ENCODE assay signal across 15 mouse cellular contexts in genomic region chr8:71509316-71509715, GRCm38 (mm10). TPM values are rescaled to one million over a fixed set of nuclear protein-coding genes. Genes with fewer than 3 reads are reported as not detected.
DNase-seq lines count a peak whose midpoint lies in the region; ATAC-seq lines count a peak whose summit lies in the region.
"Had no signal": no experiment of that assay in that cellular context is flagged by ENCODE, and none has a peak within 500 bp of the region (broad histone marks: within the 10 kb centered on the region; RNA-seq: fewer than 3 reads in every experiment).

No protein-coding gene starts in this region.

- no peaks in the 10 kb centered on the region for H3K36me3 ChIP-seq in heart, embryonic 12.5 days
- no peaks in the 10 kb centered on the region for H3K36me3 ChIP-seq in lung, embryonic 16.5 days (ENCODE audit: control insufficient read depth, insufficient read depth, low read length)
- no peaks in the 10 kb centered on the region for H3K36me3 ChIP-seq in heart, embryonic 16.5 days (ENCODE audit: control insufficient read depth, insufficient read depth)
- H3K36me3 ChIP-seq in stomach, embryonic 16.5 days (ENCODE audit: control insufficient read depth, insufficient read depth, low read length), result no peaks in the 10 kb centered on the region
- no peaks in the 10 kb centered on the region for H3K36me3 ChIP-seq in midbrain, embryonic 10.5 days
- H3K36me3 ChIP-seq: hindbrain, embryonic 13.5 days had no signal

- no peak for DNase-seq in heart, postnatal 36 days
- DNase-seq in lung, postnatal 10 days, result no peak
- DNase-seq in adrenal gland, adult (ENCODE audit: inconsistent age in 2 of 2, low spot score in 1 of 2), result no peak
- no peak for DNase-seq in midbrain, embryonic 10.5 days (ENCODE audit: low spot score)
- DNase-seq: cerebellum, postnatal 36 days; left cerebral cortex, postnatal 4 days; thymus, postnatal 36 days had no signal

- no peak for ATAC-seq in heart, embryonic 12.5 days (ENCODE audit: insufficient number of reproducible peaks, low FRiP score)
- ATAC-seq in lung, embryonic 16.5 days (ENCODE audit: low read depth), result no peak
- no peak for ATAC-seq in heart, embryonic 16.5 days (replicated peaks; ENCODE audit: extremely low read depth, insufficient read depth, low FRiP score)
- no peak for ATAC-seq in stomach, embryonic 16.5 days (ENCODE audit: insufficient read depth, low FRiP score)

- H3K4me3 ChIP-seq in heart, embryonic 12.5 days, result peak overlapping the region; percentile 47
- H3K4me3 ChIP-seq in lung, embryonic 16.5 days (ENCODE audit: low read length), result peak overlapping the region; percentile 43
- H3K4me3 ChIP-seq in heart, embryonic 16.5 days (ENCODE audit: low read length), result peak overlapping the region; percentile 35
- peak overlapping the region; percentile 11 for H3K4me3 ChIP-seq in stomach, embryonic 16.5 days (replicated peaks; ENCODE audit: low read length)
- no peak overlapping the region for H3K4me3 ChIP-seq in midbrain, embryonic 10.5 days
- H3K4me3 ChIP-seq: hindbrain, embryonic 13.5 days had no signal

- H3K9me3 ChIP-seq in heart, embryonic 12.5 days (replicated peaks), result no peaks in the 10 kb centered on the region
- no peaks in the 10 kb centered on the region for H3K9me3 ChIP-seq in lung, embryonic 16.5 days (ENCODE audit: control insufficient read depth, low read length)
- no peaks in the 10 kb centered on the region for H3K9me3 ChIP-seq in heart, embryonic 16.5 days (replicated peaks; ENCODE audit: control insufficient read depth, low read length)
- H3K9me3 ChIP-seq in stomach, embryonic 16.5 days (replicated peaks; ENCODE audit: control insufficient read depth, low read length), result no peaks in the 10 kb centered on the region
- no peaks in the 10 kb centered on the region for H3K9me3 ChIP-seq in midbrain, embryonic 10.5 days (replicated peaks)
- H3K9me3 ChIP-seq: hindbrain, embryonic 13.5 days had no signal

- WGBS in heart, embryonic 12.5 days, result 68% methylated on average over 2 of the region's 2 CpGs
- 67% methylated on average over 2 of the region's 2 CpGs for WGBS in lung, embryonic 16.5 days
- 69% methylated on average over 2 of the region's 2 CpGs for WGBS in heart, embryonic 16.5 days
- 74% methylated on average over 2 of the region's 2 CpGs for WGBS in stomach, embryonic 16.5 days
- WGBS in midbrain, embryonic 10.5 days, result 71% methylated on average over 2 of the region's 2 CpGs

- intact Hi-C loops in heart, postnatal 36 days (cut with DNase I), result no loop called here

- no peak overlapping the region; the same call in 1 of the 2 replicates for H3K27ac ChIP-seq in heart, embryonic 12.5 days (ENCODE audit: poor library complexity, severe bottlenecking)
- no peak overlapping the region for H3K27ac ChIP-seq in lung, embryonic 16.5 days (ENCODE audit: low read length)
- H3K27ac ChIP-seq in heart, embryonic 16.5 days (ENCODE audit: low read length), result no peak overlapping the region
- H3K27ac ChIP-seq in stomach, embryonic 16.5 days (ENCODE audit: low read length), result no peak overlapping the region
- no peak overlapping the region for H3K27ac ChIP-seq in midbrain, embryonic 10.5 days (replicated peaks)
- H3K27ac ChIP-seq: hindbrain, embryonic 13.5 days had no signal

- peaks cover 70% of the 10 kb centered on the region for H3K27me3 ChIP-seq in heart, embryonic 12.5 days (replicated peaks)
- H3K27me3 ChIP-seq in lung, embryonic 16.5 days (ENCODE audit: control insufficient read depth, insufficient read depth, low read depth, low read length), result peaks cover 30% of the 10 kb centered on the region
- peaks cover 51% of the 10 kb centered on the region for H3K27me3 ChIP-seq in heart, embryonic 16.5 days (ENCODE audit: control insufficient read depth, insufficient read depth, low read length)
- peaks cover 39% of the 10 kb centered on the region for H3K27me3 ChIP-seq in stomach, embryonic 16.5 days (ENCODE audit: control insufficient read depth, insufficient read depth, low read length)
- H3K27me3 ChIP-seq in midbrain, embryonic 10.5 days (ENCODE audit: low read depth, poor library complexity, severe bottlenecking), result peaks cover 80% of the 10 kb centered on the region

- peak overlapping the region; percentile 62 for H3K4me2 ChIP-seq in heart, embryonic 12.5 days
- peak overlapping the region; percentile 48 for H3K4me2 ChIP-seq in lung, embryonic 16.5 days (ENCODE audit: low read depth, low read length)
- H3K4me2 ChIP-seq in heart, embryonic 16.5 days (ENCODE audit: low read depth, low read length), result 0 out of 2 replicates have a peak overlapping the region, but pooled peaks have one; percentile 21
- H3K4me2 ChIP-seq in stomach, embryonic 16.5 days (ENCODE audit: low read depth, low read length), result no peak overlapping the region; the same call in 1 of the 2 replicates
- H3K4me2 ChIP-seq: hindbrain, embryonic 13.5 days had no signal

- peak overlapping the region; percentile 60 for H3K9ac ChIP-seq in heart, embryonic 12.5 days
- no peak overlapping the region for H3K9ac ChIP-seq in lung, embryonic 16.5 days (ENCODE audit: low read length)
- H3K9ac ChIP-seq in heart, embryonic 16.5 days (ENCODE audit: low read length), result no peak overlapping the region
- H3K9ac ChIP-seq in stomach, embryonic 16.5 days (ENCODE audit: low read length), result peak overlapping the region; percentile 31; the same call in 1 of the 2 replicates
- H3K9ac ChIP-seq: hindbrain, embryonic 13.5 days had no signal

- H3K4me1 ChIP-seq in heart, embryonic 12.5 days (replicated peaks), result peaks cover 18% of the 10 kb centered on the region
- peaks cover 7% of the 10 kb centered on the region; the same call in 1 of the 2 replicates for H3K4me1 ChIP-seq in lung, embryonic 16.5 days (replicated peaks; ENCODE audit: control insufficient read depth, insufficient read depth, low read length)
- H3K4me1 ChIP-seq in heart, embryonic 16.5 days (ENCODE audit: control insufficient read depth, insufficient read depth, low read length), result peaks cover 3% of the 10 kb centered on the region; the same call in 1 of the 2 replicates
- H3K4me1 ChIP-seq in stomach, embryonic 16.5 days (ENCODE audit: control insufficient read depth, insufficient read depth, low read length), result 0 out of 2 replicates have a peak, but pooled peaks cover 6% of the 10 kb centered on the region
- H3K4me1 ChIP-seq in midbrain, embryonic 10.5 days, result peaks cover 23% of the 10 kb centered on the region

RNA-seq across cellular contexts. Expression of gene Plvap, which starts 2.2 kb away (rescaled TPM):
- 184 and 202 TPM in 2 replicates for polyA plus RNA-seq in heart, embryonic 12.5 days (2016; fragmentation: Nextera tagmentation; extraction: Ambion mirVana)
- total RNA-seq in heart, postnatal 36 days (2021), result 10 to 100 TPM; 24.5 to 26.0 TPM
- polyA plus RNA-seq in lung, embryonic 16.5 days (2015; fragmentation: Nextera tagmentation; extraction: Ambion mirVana), result 130 and 145 TPM in 2 replicates
- polyA plus RNA-seq in heart, embryonic 16.5 days (2015; fragmentation: Nextera tagmentation; extraction: Ambion mirVana), result 86.4 and 106 TPM in 2 replicates
- polyA plus RNA-seq in stomach, embryonic 16.5 days (2015; fragmentation: Nextera tagmentation; extraction: Ambion mirVana), result 79.7 and 81.8 TPM in 2 replicates
- 39.4 and 45.2 TPM in 2 replicates for polyA plus RNA-seq in midbrain, embryonic 10.5 days (2016; fragmentation: Nextera tagmentation; extraction: Ambion mirVana)

RNA-seq across cellular contexts. Expression of gene Ccdc194, which starts 16.2 kb away (rescaled TPM):
- polyA plus RNA-seq in heart, embryonic 12.5 days (2016; fragmentation: Nextera tagmentation; extraction: Ambion mirVana), result 0.83 and 1.4 TPM in 2 replicates
- total RNA-seq in heart, postnatal 36 days (2021), result not detected
- 0.23 and 0.58 TPM in 2 replicates for polyA plus RNA-seq in lung, embryonic 16.5 days (2015; fragmentation: Nextera tagmentation; extraction: Ambion mirVana)
- 0.29 and 0.54 TPM in 2 replicates for polyA plus RNA-seq in heart, embryonic 16.5 days (2015; fragmentation: Nextera tagmentation; extraction: Ambion mirVana)
- polyA plus RNA-seq in stomach, embryonic 16.5 days (2015; fragmentation: Nextera tagmentation; extraction: Ambion mirVana), result 0.32 and 0.40 TPM in 2 replicates
- 0.14 and 0.28 TPM in 2 replicates for polyA plus RNA-seq in midbrain, embryonic 10.5 days (2016; fragmentation: Nextera tagmentation; extraction: Ambion mirVana)
- total RNA-seq: CH12.LX; layer of hippocampus, adult 18-20 months; left cerebral cortex, postnatal 4 days; megakaryocyte-erythroid progenitor cell, adult 5-6 weeks had no signal

RNA-seq across cellular contexts. Expression of gene Gtpbp3, which starts 21.4 kb away (rescaled TPM):
- 11.6 and 12.8 TPM in 2 replicates for polyA plus RNA-seq in heart, embryonic 12.5 days (2016; fragmentation: Nextera tagmentation; extraction: Ambion mirVana)
- 10 to 100 TPM; 15.8 to 20.2 TPM for total RNA-seq in heart, postnatal 36 days (2021)
- 16.1 and 17.4 TPM in 2 replicates for polyA plus RNA-seq in lung, embryonic 16.5 days (2015; fragmentation: Nextera tagmentation; extraction: Ambion mirVana)
- 12.3 and 12.5 TPM in 2 replicates for polyA plus RNA-seq in heart, embryonic 16.5 days (2015; fragmentation: Nextera tagmentation; extraction: Ambion mirVana)
- 11.0 and 14.8 TPM in 2 replicates for polyA plus RNA-seq in stomach, embryonic 16.5 days (2015; fragmentation: Nextera tagmentation; extraction: Ambion mirVana)
- polyA plus RNA-seq in midbrain, embryonic 10.5 days (2016; fragmentation: Nextera tagmentation; extraction: Ambion mirVana), result 20.0 and 21.8 TPM in 2 replicates

RNA-seq across cellular contexts. Expression of gene Ano8, which starts 23.6 kb away (rescaled TPM):
- 2.7 and 3.8 TPM in 2 replicates for polyA plus RNA-seq in heart, embryonic 12.5 days (2016; fragmentation: Nextera tagmentation; extraction: Ambion mirVana)
- total RNA-seq in heart, postnatal 36 days (2021), result 10 to 100 TPM; 18.1 to 18.6 TPM
- 0.79 and 1.0 TPM in 2 replicates for polyA plus RNA-seq in lung, embryonic 16.5 days (2015; fragmentation: Nextera tagmentation; extraction: Ambion mirVana)
- 0.37 and 0.76 TPM in 2 replicates for polyA plus RNA-seq in heart, embryonic 16.5 days (2015; fragmentation: Nextera tagmentation; extraction: Ambion mirVana)
- 0.26 and 0.27 TPM in 2 replicates for polyA plus RNA-seq in stomach, embryonic 16.5 days (2015; fragmentation: Nextera tagmentation; extraction: Ambion mirVana)
- polyA plus RNA-seq in midbrain, embryonic 10.5 days (2016; fragmentation: Nextera tagmentation; extraction: Ambion mirVana), result 3.0 and 3.4 TPM in 2 replicates

RNA-seq across cellular contexts. Expression of gene Bst2, which starts 27.9 kb away (rescaled TPM):
- 25.6 and 28.8 TPM in 2 replicates for polyA plus RNA-seq in heart, embryonic 12.5 days (2016; fragmentation: Nextera tagmentation; extraction: Ambion mirVana)
- 10 to 100 TPM; 17.1 to 32.9 TPM for total RNA-seq in heart, postnatal 36 days (2021)
- polyA plus RNA-seq in lung, embryonic 16.5 days (2015; fragmentation: Nextera tagmentation; extraction: Ambion mirVana), result 50.4 and 51.1 TPM in 2 replicates
- 36.6 and 46.5 TPM in 2 replicates for polyA plus RNA-seq in heart, embryonic 16.5 days (2015; fragmentation: Nextera tagmentation; extraction: Ambion mirVana)
- 39.9 and 46.5 TPM in 2 replicates for polyA plus RNA-seq in stomach, embryonic 16.5 days (2015; fragmentation: Nextera tagmentation; extraction: Ambion mirVana)
- 8.6 and 9.3 TPM in 2 replicates for polyA plus RNA-seq in midbrain, embryonic 10.5 days (2016; fragmentation: Nextera tagmentation; extraction: Ambion mirVana)

Comparison
In these comparisons a context has a peak if more than half of its experiments do, and no peak if none do; other contexts are left out.
1. H3K9ac ChIP-seq: peak in heart, embryonic 12.5 days (single experiment) and stomach, embryonic 16.5 days (single experiment); none in lung, embryonic 16.5 days (single experiment) and heart, embryonic 16.5 days (single experiment).